Mouse (Mus musculus): ENCODE data around the gene Gng11. TPM values are rescaled to one million over a fixed set of nuclear protein-coding genes. Genes with fewer than 3 reads are reported as not detected.

Gene Gng11
- polyA plus RNA-seq, 1 experiment, result 33.3 TPM

DNA sequence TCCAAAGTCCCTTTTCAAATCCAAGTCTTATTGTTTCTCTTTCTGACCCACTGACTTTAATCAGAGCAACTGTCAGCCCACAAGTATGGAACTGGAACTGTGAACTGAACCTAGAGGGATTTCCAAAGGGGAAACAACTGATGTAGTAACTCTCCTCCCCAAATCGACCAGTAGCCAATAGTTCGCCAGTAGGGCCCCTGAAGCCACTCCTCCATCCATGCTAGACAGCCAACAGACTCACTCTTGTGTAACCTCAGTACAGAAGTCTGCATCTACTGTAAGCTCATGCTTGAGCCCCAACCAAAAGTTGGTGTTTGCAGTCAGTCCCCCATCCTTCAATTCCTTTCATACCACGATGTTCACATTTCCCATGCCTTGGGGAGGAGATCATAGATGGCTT, 3.0 kb upstream of the Gng11 start:
- TF ChIP-seq POLR2A (IDR thresholded peaks at IDR 0.05; ENCODE audit: borderline replicate concordance, extremely low read depth, low read depth, low read length), result no peak
- no peak for TF ChIP-seq CTCF (IDR thresholded peaks at IDR 0.05; ENCODE audit: insufficient read depth, low read length)
- no peak for DNase-seq
- peaks cover 5% of the 10 kb centered on the region for H3K4me1 ChIP-seq (ENCODE audit: control insufficient read depth, insufficient read depth, low read length)
- no peak overlapping the region for H3K4me3 ChIP-seq (replicated peaks; ENCODE audit: extremely low read depth, low read depth, low read length)
- 75% methylated on average over 3 of the region's 3 CpGs for WGBS

DNA sequence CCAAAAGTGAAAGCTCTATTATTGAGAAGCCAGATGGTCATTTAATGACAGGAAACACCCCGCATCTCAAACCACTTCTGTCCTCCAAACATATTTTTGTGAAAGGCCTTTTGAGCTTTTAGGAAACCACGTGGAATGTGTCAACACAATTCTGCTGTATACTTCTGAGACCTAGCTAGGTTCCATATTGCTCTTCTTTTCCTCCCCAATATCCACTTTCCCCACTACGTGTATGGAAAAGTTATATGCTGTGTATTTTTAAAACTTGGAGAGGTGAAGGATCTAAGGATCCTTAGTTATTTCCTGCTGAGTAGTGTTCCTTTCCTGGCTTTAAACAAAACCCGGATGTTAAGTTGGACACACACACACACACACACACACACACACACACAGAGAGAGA, 259 bp upstream of the Gng11 start:
- TF ChIP-seq CTCF (IDR thresholded peaks at IDR 0.05; ENCODE audit: insufficient read depth, low read length), result no peak
- no peak for TF ChIP-seq POLR2A (IDR thresholded peaks at IDR 0.05; ENCODE audit: borderline replicate concordance, extremely low read depth, low read depth, low read length)
- 5% methylated on average over 4 of the region's 4 CpGs for WGBS
- Histone ChIP-seq H3K4me3 (replicated peaks; ENCODE audit: extremely low read depth, low read depth, low read length) (peak overlapping the region; percentile 56), H3K4me1 (ENCODE audit: control insufficient read depth, insufficient read depth, low read length) (peaks cover 5% of the 10 kb centered on the region)
- no peak for DNase-seq

DNA sequence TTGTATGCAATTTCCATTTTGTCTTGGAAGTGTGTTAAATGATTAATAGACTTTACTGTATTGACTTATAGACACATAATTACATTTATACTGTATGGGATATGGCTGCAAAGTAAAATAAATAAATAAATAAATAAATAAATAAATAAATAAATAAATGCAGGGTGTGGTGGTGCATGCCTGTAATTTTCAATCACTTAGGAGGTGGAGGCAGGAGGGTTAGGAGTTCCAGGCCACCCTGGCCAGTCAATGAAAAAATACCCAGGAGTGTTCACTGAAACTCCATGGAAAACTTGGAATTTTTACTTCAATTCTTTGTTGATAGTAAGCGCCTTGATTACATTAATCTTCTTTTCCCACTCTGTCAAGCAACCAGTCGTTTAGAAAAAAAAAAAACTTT, 1.1 kb downstream of the Gng11 start:
- 27% methylated on average over 2 of the region's 2 CpGs for WGBS

DNA sequence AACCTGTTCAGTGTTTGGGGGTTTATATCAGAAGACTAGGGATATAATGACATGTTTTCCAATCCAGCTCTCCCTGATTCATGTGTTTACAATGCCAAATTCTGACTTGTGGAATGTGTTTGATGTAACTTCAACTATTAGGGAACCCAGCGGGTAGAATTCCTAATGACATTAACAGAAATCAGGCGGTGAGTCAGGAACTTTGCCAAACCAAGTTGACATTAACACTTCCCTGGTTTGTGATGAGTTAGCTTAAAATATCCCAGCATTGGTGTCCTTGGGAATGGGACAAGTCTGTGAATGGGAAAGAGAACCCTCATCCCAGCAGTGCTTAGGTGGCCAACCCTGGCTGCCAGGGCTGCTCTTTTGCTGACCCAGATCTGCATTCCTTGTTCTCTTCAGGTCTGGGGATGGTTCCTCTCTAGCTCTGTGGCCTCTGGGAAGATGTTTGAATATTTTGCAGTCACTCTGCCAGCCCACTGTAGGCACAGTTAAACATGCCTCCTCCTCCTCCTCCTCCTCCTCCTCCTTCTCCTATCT, 4.9 kb downstream of the Gng11 start:
- DNase-seq, result no peak
- H3K4me1 ChIP-seq (ENCODE audit: control insufficient read depth, insufficient read depth, low read length), result no peaks in the 10 kb centered on the region; the same call in 1 of the 2 replicates
- WGBS, result 28% methylated on average over 2 of the region's 2 CpGs
- TF ChIP-seq POLR2A (IDR thresholded peaks at IDR 0.05; ENCODE audit: borderline replicate concordance, extremely low read depth, low read depth, low read length) (no peak), CTCF (IDR thresholded peaks at IDR 0.05; ENCODE audit: insufficient read depth, low read length) (no peak)
- no peak overlapping the region for H3K4me3 ChIP-seq (replicated peaks; ENCODE audit: extremely low read depth, low read depth, low read length)

More for the DNA sequence above, 1.1 kb downstream of the Gng11 start:
- Histone ChIP-seq H3K4me3 (replicated peaks; ENCODE audit: extremely low read depth, low read depth, low read length) (peak overlapping the region; percentile 91), H3K4me1 (ENCODE audit: control insufficient read depth, insufficient read depth, low read length) (peaks cover 5% of the 10 kb centered on the region)
- TF ChIP-seq CTCF (IDR thresholded peaks at IDR 0.05; ENCODE audit: insufficient read depth, low read length) (no peak), POLR2A (IDR thresholded peaks at IDR 0.05; ENCODE audit: borderline replicate concordance, extremely low read depth, low read depth, low read length) (no peak)
- no peak for DNase-seq

DNA sequence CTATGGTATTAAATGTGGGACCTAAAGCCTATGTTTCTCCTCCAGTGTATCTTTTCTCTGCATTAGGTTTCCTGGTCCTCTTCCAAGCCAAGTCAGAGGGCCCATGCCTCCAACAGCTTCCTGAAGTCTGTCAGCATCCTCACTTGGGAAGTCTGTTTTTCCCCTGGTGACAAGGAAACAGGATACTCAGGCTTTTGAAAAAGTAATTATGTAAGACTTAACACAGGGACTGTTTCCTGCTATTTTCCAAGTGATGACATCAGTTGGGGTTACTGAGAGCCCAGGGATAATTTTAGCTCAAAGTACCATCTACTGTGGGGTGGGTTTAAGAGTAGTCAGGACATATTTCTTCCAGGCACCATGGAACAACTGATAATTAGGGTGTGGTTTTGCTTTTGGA, 5.8 kb downstream of the Gng11 start:
- DNase-seq, result no peak
- TF ChIP-seq CTCF (IDR thresholded peaks at IDR 0.05; ENCODE audit: insufficient read depth, low read length), result no peak
- no peak for TF ChIP-seq POLR2A (IDR thresholded peaks at IDR 0.05; ENCODE audit: borderline replicate concordance, extremely low read depth, low read depth, low read length)

DNA sequence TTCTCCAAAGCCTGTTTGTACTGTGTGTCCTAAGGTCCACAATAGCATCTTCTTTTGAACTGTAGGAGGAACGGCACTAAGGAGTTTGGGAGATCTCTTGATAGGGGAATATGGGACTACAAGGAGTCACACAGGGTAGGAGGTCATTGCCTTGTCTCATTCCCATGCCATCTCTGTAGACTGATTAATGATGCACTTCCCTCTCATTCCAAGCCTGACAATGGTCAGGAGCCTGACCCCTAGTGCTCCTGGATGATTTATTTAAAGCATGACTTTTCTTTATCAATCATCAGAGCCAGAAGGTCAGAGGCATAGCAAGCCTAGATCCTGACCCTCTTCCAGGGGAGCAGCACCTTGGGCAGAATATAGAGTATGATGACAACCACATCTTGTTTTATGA, 18.9 kb downstream of the Gng11 start:
- TF ChIP-seq POLR2A (IDR thresholded peaks at IDR 0.05; ENCODE audit: borderline replicate concordance, extremely low read depth, low read depth, low read length), result no peak
- TF ChIP-seq CTCF (IDR thresholded peaks at IDR 0.05; ENCODE audit: insufficient read depth, low read length), result no peak
- 56% methylated on average over 1 of the region's 1 CpGs for WGBS
- DNase-seq, result no peak
- H3K4me3 ChIP-seq (replicated peaks; ENCODE audit: extremely low read depth, low read depth, low read length), result no peak overlapping the region
- H3K4me1 ChIP-seq (ENCODE audit: control insufficient read depth, insufficient read depth, low read length), result no peaks in the 10 kb centered on the region; the same call in 1 of the 2 replicates

More for the DNA sequence above, 5.8 kb downstream of the Gng11 start:
- Histone ChIP-seq H3K4me3 (replicated peaks; ENCODE audit: extremely low read depth, low read depth, low read length) (no peak overlapping the region), H3K4me1 (ENCODE audit: control insufficient read depth, insufficient read depth, low read length) (no peaks in the 10 kb centered on the region; the same call in 1 of the 2 replicates)

DNA sequence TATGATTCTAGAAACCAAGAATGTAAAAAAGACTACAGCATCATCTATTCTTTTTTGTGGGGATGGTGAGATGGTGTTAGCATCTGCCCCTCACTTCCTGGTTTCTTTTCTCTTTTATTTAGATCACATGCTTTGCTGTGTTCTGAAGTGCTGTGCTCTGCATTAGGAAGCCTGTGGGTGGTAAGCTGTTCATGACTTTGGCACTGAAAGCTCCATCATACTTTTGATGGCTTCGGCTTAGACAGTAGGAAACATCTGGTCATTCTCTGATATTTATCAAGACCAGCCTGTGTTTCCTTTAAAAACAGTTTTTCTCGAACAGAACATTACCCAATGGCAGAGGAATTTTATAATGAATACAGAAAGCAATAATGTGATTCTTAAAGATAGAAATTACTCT, 22.7 kb downstream of the Gng11 start:
- WGBS, result 24% methylated on average over 2 of the region's 2 CpGs
- DNase-seq, result no peak
- H3K4me3 ChIP-seq (replicated peaks; ENCODE audit: extremely low read depth, low read depth, low read length), result no peak overlapping the region
- TF ChIP-seq POLR2A (IDR thresholded peaks at IDR 0.05; ENCODE audit: borderline replicate concordance, extremely low read depth, low read depth, low read length) (no peak), CTCF (IDR thresholded peaks at IDR 0.05; ENCODE audit: insufficient read depth, low read length) (no peak)
- H3K4me1 ChIP-seq (ENCODE audit: control insufficient read depth, insufficient read depth, low read length), result no peaks in the 10 kb centered on the region; the same call in 1 of the 2 replicates

DNA sequence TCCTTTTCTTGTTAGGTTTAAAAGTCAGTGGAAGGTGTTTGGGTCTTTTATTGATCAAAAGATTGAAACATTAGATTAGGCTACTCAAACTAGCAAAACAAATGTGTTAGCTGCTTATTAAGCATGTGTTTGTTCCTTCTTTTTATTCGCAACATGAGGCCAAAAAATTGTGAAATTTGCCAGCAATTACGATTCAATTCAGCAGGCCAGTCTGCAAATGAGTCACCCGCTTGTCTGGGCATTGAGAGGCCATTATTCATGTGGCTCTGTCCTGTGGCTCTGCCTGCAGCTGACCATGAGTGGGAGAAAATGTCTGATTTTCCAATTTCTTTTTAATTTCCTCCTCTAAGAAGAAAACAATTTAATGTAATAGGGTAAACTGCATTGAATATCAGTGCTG, 27.3 kb downstream of the Gng11 start:
- 58% methylated on average over 3 of the region's 3 CpGs for WGBS
- no peak for TF ChIP-seq CTCF (IDR thresholded peaks at IDR 0.05; ENCODE audit: insufficient read depth, low read length)
- TF ChIP-seq POLR2A (IDR thresholded peaks at IDR 0.05; ENCODE audit: borderline replicate concordance, extremely low read depth, low read depth, low read length), result no peak
- no peaks in the 10 kb centered on the region; the same call in 1 of the 2 replicates for H3K4me1 ChIP-seq (ENCODE audit: control insufficient read depth, insufficient read depth, low read length)

DNA sequence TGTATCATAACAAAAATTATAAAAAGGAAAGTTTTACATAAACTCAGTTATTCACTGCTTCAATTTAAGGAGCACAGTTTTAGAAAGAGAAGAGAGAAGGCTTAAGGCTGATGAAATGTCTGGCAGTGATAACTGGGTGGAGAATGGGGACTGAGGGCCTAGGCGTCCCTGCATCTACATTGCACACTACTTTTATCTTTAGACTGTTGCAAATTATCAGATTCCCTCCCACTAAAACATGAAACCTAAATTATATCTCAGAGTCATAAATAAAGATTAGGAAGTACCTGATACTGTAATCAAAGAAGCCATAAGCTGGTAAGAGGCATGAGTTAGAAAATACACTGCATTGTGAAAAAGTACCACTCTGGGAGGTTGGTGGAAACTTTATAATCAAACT, 38.1 kb downstream of the Gng11 start:
- no peak for DNase-seq
- TF ChIP-seq CTCF (IDR thresholded peaks at IDR 0.05; ENCODE audit: insufficient read depth, low read length) (no peak), POLR2A (IDR thresholded peaks at IDR 0.05; ENCODE audit: borderline replicate concordance, extremely low read depth, low read depth, low read length) (no peak)
- WGBS, result 70% methylated on average over 1 of the region's 1 CpGs
- H3K4me1 ChIP-seq (ENCODE audit: control insufficient read depth, insufficient read depth, low read length), result no peaks in the 10 kb centered on the region
- H3K4me3 ChIP-seq (replicated peaks; ENCODE audit: extremely low read depth, low read depth, low read length), result no peak overlapping the region

More for the DNA sequence above, 27.3 kb downstream of the Gng11 start:
- H3K4me3 ChIP-seq (replicated peaks; ENCODE audit: extremely low read depth, low read depth, low read length), result no peak overlapping the region
- no peak for DNase-seq

DNA sequence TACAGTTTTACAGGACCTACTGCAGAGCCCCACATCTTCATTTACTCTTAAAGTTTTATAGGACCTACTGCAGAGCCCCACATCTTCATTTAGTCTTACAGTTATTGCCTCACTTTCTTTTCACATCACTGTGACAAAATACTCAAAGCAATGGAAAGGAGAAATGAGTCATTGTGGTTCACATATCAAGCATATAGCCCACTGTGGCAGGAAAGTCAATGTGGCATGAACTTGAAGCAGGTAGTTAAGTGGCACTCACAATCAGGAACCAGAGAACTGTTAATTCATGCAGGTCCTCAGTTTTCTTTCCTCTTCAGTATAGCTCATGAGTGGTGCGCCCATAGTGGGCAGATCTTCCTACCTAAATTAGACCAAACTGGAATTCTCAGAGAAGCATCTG, 43.5 kb downstream of the Gng11 start:
- no peak for TF ChIP-seq CTCF (IDR thresholded peaks at IDR 0.05; ENCODE audit: insufficient read depth, low read length)
- no peak for TF ChIP-seq POLR2A (IDR thresholded peaks at IDR 0.05; ENCODE audit: borderline replicate concordance, extremely low read depth, low read depth, low read length)
- no peak overlapping the region for H3K4me3 ChIP-seq (replicated peaks; ENCODE audit: extremely low read depth, low read depth, low read length)
- H3K4me1 ChIP-seq (ENCODE audit: control insufficient read depth, insufficient read depth, low read length), result no peaks in the 10 kb centered on the region
- no peak for DNase-seq
- WGBS, result 86% methylated on average over 1 of the region's 1 CpGs

Data from lung, adult 2 months (tissue).